Mouse (Mus musculus) liver, adult 2 months (tissue): ENCODE results near the gene Rhox12. TPM values are rescaled to one million over a fixed set of nuclear protein-coding genes. Genes with fewer than 3 reads are reported as not detected.
A peak's percentile ranks its signal among the peaks of the same experiment; 100 is the strongest.

Experiments
- DNase-seq: peaks from one replicate; pipeline ENCODE4 v3.0.0-alpha.2; 2011; ENCODE audit warnings: low read depth, low spot score; ENCODE audit errors: extremely low read depth
- H3K27ac ChIP-seq: fragments of 200-500 bp; replicated peaks from 2 replicates; pipeline ENCODE4 v1.5.1; 2012; ENCODE audit warnings: low read depth, mild to moderate bottlenecking, control low read depth, inconsistent platforms, low read length; ENCODE audit not compliant: insufficient read depth
- H3K27me3 ChIP-seq: fragments of 200-500 bp; 2 replicates; pipeline ENCODE4 v1.6.1; 2012; ENCODE audit warnings: mild to moderate bottlenecking, moderate library complexity, low read length, inconsistent platforms; ENCODE audit not compliant: control insufficient read depth, insufficient read depth
- H3K36me3 ChIP-seq: fragments of 200-500 bp; 2 replicates; pipeline ENCODE4 v1.6.1; 2012; ENCODE audit warnings: low read length, inconsistent platforms; ENCODE audit not compliant: control insufficient read depth, insufficient read depth
- H3K4me1 ChIP-seq: fragments of 200-500 bp; 2 replicates; pipeline ENCODE4 v1.6.1; 2011; ENCODE audit warnings: low read length; ENCODE audit not compliant: control insufficient read depth, insufficient read depth
- H3K4me3 ChIP-seq: fragments of 200-500 bp; 2 replicates; pipeline ENCODE4 v1.5.1; 2011; ENCODE audit warnings: low read depth, mild to moderate bottlenecking, control low read depth, low read length, moderate library complexity; ENCODE audit not compliant: insufficient read depth
- H3K79me2 ChIP-seq: fragments of 200-500 bp; 2 replicates; pipeline ENCODE4 v1.6.1; 2012; ENCODE audit warnings: inconsistent platforms, mild to moderate bottlenecking, low read length, moderate library complexity; ENCODE audit not compliant: control insufficient read depth, insufficient read depth
- H3K9ac ChIP-seq: fragments of 200-500 bp; 2 replicates; pipeline ENCODE4 v1.6.1; 2012; ENCODE audit warnings: low read depth, mild to moderate bottlenecking, control low read depth, inconsistent platforms, low read length
- CTCF ChIP-seq: fragments of 200-500 bp; IDR thresholded peaks from 2 replicates; pipeline ENCODE4 v1.5.1; 2011; ENCODE audit warnings: low read depth, low read length, control low read depth
- POLR2A ChIP-seq: fragments of 200-500 bp; IDR thresholded peaks from 2 replicates; pipeline ENCODE4 v1.6.1; 2011; ENCODE audit warnings: low read length, control low read depth; ENCODE audit not compliant: insufficient read depth; ENCODE audit errors: extremely low read depth
- WGBS: fragments of 180-500 bp; shearing (Covaris S2); methylation state at CpG from one replicate; pipeline ENCODE4 v1.1.7; 2018; 5-methylcytosine and 5-hydroxymethylcytosine counted together
- polyA plus RNA-seq: library from polyadenylated mRNA; depleted of rRNA; stranded (reverse); fragments of >200 nt; gene quantifications from 2 replicates; pipeline ENCODE4 v1.2.3, GENCODE M21; 2012; rRNA removed
- total RNA-seq: library from RNA; depleted of rRNA; stranded (reverse); fragments of >200 nt; gene quantifications from 2 replicates; pipeline ENCODE4 v1.2.3, GENCODE M21; 2014; rRNA removed

Gene Rhox12
- total RNA-seq (not detected in 2 replicates), polyA plus RNA-seq (not detected in 2 replicates)

GRCm38 (mm10) chrX:38110807-38111206 is at the start of gene Rhox12:
Gene Rhox12, minus strand, starts transcription at chrX:38110907.
- H3K4me1 ChIP-seq: no peaks in the 10 kb centered on the region
- TF ChIP-seq CTCF: no peak

GRCm38 (mm10) chrX:38159097-38159496 is 48.4 kb upstream of the Rhox12 start:
- Histone ChIP-seq H3K27ac (no peak overlapping the region), H3K27me3 (no peaks in the 10 kb centered on the region), H3K79me2 (no peaks in the 10 kb centered on the region), H3K36me3 (no peaks in the 10 kb centered on the region), H3K4me1 (no peaks in the 10 kb centered on the region), H3K4me3 (no peak overlapping the region), H3K9ac (no peak overlapping the region)
- WGBS: 75% methylated on average over 1 of the region's 1 CpGs
- no peak for TF ChIP-seq CTCF
- no peak for TF ChIP-seq POLR2A
- DNase-seq: no peak

More at GRCm38 (mm10) chrX:38110807-38111206, at the start of gene Rhox12:
- Histone ChIP-seq H3K79me2 (no peaks in the 10 kb centered on the region), H3K36me3 (no peaks in the 10 kb centered on the region), H3K9ac (no peak within 1 kb of the TSS), H3K4me3 (no peak within 1 kb of the TSS), H3K27me3 (no peaks in the 10 kb centered on the region), H3K27ac (no peak within 1 kb of the TSS)
- 78% methylated on average over 4 of the region's 4 CpGs for WGBS
- DNase-seq: no peak

- Histone ChIP-seq H3K27ac (no peak overlapping the region), H3K27me3 (no peaks in the 10 kb centered on the region), H3K79me2 (no peaks in the 10 kb centered on the region), H3K4me3 (no peak overlapping the region), H3K4me1 (no peaks in the 10 kb centered on the region), H3K9ac (no peak overlapping the region), H3K36me3 (no peaks in the 10 kb centered on the region)
- TF ChIP-seq CTCF (no peak), POLR2A (no peak)
- DNase-seq: no peak
- whole genome bisulfite sequencing: 85% methylated on average over 34 of the region's 34 CpGs
Observed at GRCm38 (mm10) chrX:38121478-38121877, 10.8 kb upstream of the Rhox12 start.

- H3K36me3 ChIP-seq: no peaks in the 10 kb centered on the region
- no peak within 1 kb of the TSS for H3K9ac ChIP-seq
- H3K27me3 ChIP-seq: no peaks in the 10 kb centered on the region
- no peak within 1 kb of the TSS for H3K27ac ChIP-seq
- H3K79me2 ChIP-seq: no peaks in the 10 kb centered on the region
- 95% methylated on average over 20 of the region's 20 CpGs for WGBS
- H3K4me3 ChIP-seq: no peak within 1 kb of the TSS
- no peak for DNase-seq
- no peaks in the 10 kb centered on the region for H3K4me1 ChIP-seq
- TF ChIP-seq CTCF (no peak), POLR2A (no peak)
Observed at GRCm38 (mm10) chrX:38120982-38121381, 10.3 kb upstream of the Rhox12 start, which contains the start of gene Rhox13. Gene Rhox13, plus strand, starts transcription at chrX:38121219.

- WGBS: 82% methylated on average over 9 of the region's 9 CpGs
- DNase-seq: no peak
- H3K36me3 ChIP-seq: no peaks in the 10 kb centered on the region
- H3K27ac ChIP-seq: no peak within 1 kb of the TSS
- H3K4me3 ChIP-seq: no peak within 1 kb of the TSS
- H3K4me1 ChIP-seq: no peaks in the 10 kb centered on the region
- H3K79me2 ChIP-seq: no peaks in the 10 kb centered on the region
- TF ChIP-seq CTCF: no peak
- no peak for TF ChIP-seq POLR2A
- no peak within 1 kb of the TSS for H3K9ac ChIP-seq
- H3K27me3 ChIP-seq: no peaks in the 10 kb centered on the region
Observed at GRCm38 (mm10) chrX:38085041-38085440, 25.7 kb downstream of the Rhox12 start, which contains the start of gene Rhox11. Gene Rhox11, minus strand, starts transcription at chrX:38085141.

- Histone ChIP-seq H3K9ac (no peak overlapping the region), H3K79me2 (no peaks in the 10 kb centered on the region), H3K36me3 (no peaks in the 10 kb centered on the region), H3K4me3 (no peak overlapping the region), H3K27me3 (no peaks in the 10 kb centered on the region), H3K27ac (no peak overlapping the region), H3K4me1 (no peaks in the 10 kb centered on the region)
- TF ChIP-seq CTCF (peak; percentile 87), POLR2A (no peak)
- DNase-seq: peak; percentile 24
- 6% methylated on average over 12 of the region's 12 CpGs for WGBS
Observed at GRCm38 (mm10) chrX:38084226-38084625, 26.5 kb downstream of the Rhox12 start.
